Mouse (Mus musculus) urinary bladder, postnatal 36 days (tissue): ENCODE measurements around the gene Cyp4f39.

Experiments
- DNase-seq, 2 experiments: peaks; one replicate each; pipeline ENCODE4 v3.0.0; 2022; ENCODE audit warnings: low spot score in 2 of 2, mixed read lengths in 1 of 2

Cyp4f39 gene

GRCm38 (mm10) chr17:32452482-32452881 is at the start of gene Cyp4f39:
Gene Cyp4f39 (plus strand): TSS chr17:32452723.
- peak; percentile 47 to 66 for DNase-seq

GRCm38 (mm10) chr17:32402779-32403157 is 49.8 kb upstream of the Cyp4f39 start:
- DNase-seq = no peak

GRCm38 (mm10) chr17:32403417-32403816 is 49.1 kb upstream of the Cyp4f39 start, which contains the start of gene Rasal3:
Gene Rasal3 (minus strand): TSS chr17:32403583.
- no peak for DNase-seq

GRCm38 (mm10) chr17:32411898-32412297 is 40.6 kb upstream of the Cyp4f39 start:
- no peak for DNase-seq

- DNase-seq = no peak
Measured at GRCm38 (mm10) chr17:32415417-32416020, 37.0 kb upstream of the Cyp4f39 start.

- DNase-seq = no peak
Measured at GRCm38 (mm10) chr17:32416771-32417170, 35.8 kb upstream of the Cyp4f39 start.

GRCm38 (mm10) chr17:32419989-32420388 is 32.5 kb upstream of the Cyp4f39 start:
- no peak for DNase-seq

GRCm38 (mm10) chr17:32420781-32421180 is 31.7 kb upstream of the Cyp4f39 start:
- DNase-seq = no peak

- no peak for DNase-seq
Measured at GRCm38 (mm10) chr17:32424034-32424433, 28.5 kb upstream of the Cyp4f39 start, which contains the start of gene Pglyrp2. Gene Pglyrp2 (minus strand): TSS chr17:32424167.

GRCm38 (mm10) chr17:32426610-32427009 is 25.9 kb upstream of the Cyp4f39 start:
- no peak for DNase-seq

- DNase-seq = no peak
Measured at GRCm38 (mm10) chr17:32431972-32432371, 20.6 kb upstream of the Cyp4f39 start.

- no peak for DNase-seq
Measured at GRCm38 (mm10) chr17:32434324-32434723, 18.2 kb upstream of the Cyp4f39 start.

- DNase-seq = no peak
Measured at GRCm38 (mm10) chr17:32435151-32435550, 17.4 kb upstream of the Cyp4f39 start.

- DNase-seq = no peak
Measured at GRCm38 (mm10) chr17:32437106-32437505, 15.4 kb upstream of the Cyp4f39 start.

- DNase-seq = no peak
Measured at GRCm38 (mm10) chr17:32443245-32443644, 9.3 kb upstream of the Cyp4f39 start.

GRCm38 (mm10) chr17:32445016-32445415 is 7.5 kb upstream of the Cyp4f39 start:
- peak in 1 of 2 experiments; percentile 69 for DNase-seq

- DNase-seq = no peak
Measured at GRCm38 (mm10) chr17:32447195-32447594, 5.3 kb upstream of the Cyp4f39 start.

- DNase-seq = no peak
Measured at GRCm38 (mm10) chr17:32449042-32449441, 3.5 kb upstream of the Cyp4f39 start.

GRCm38 (mm10) chr17:32450844-32451537 is 1.5 kb upstream of the Cyp4f39 start:
- no peak for DNase-seq

- DNase-seq = no peak
Measured at GRCm38 (mm10) chr17:32454188-32454587, 1.7 kb downstream of the Cyp4f39 start.

GRCm38 (mm10) chr17:32454997-32455396 is 2.5 kb downstream of the Cyp4f39 start:
- DNase-seq = peak; percentile 70 to 73

GRCm38 (mm10) chr17:32468494-32468893 is 16.0 kb downstream of the Cyp4f39 start:
- no peak for DNase-seq

GRCm38 (mm10) chr17:32470795-32471194 is 18.3 kb downstream of the Cyp4f39 start:
- no peak for DNase-seq
